Mouse (Mus musculus) stomach, postnatal 0 days (tissue): Measurements from ENCODE around the gene Gm5142. TPM values are rescaled to one million over a fixed set of nuclear protein-coding genes. Genes with fewer than 3 reads are reported as not detected.

Experiments
- ATAC-seq: fragments of 200-750 bp; cut with Nextera tagmentation; 2 replicates; pipeline ENCODE4 v1.8.0; 2017; ENCODE audit not compliant: low FRiP score, low TSS enrichment
- DNase-seq: peaks from one replicate; pipeline ENCODE4 v3.0.0-alpha.2; 2016; ENCODE audit warnings: low spot score
- H3K27ac ChIP-seq: fragments of 300-500 bp; sonication (generic); replicated peaks from 2 replicates; pipeline ENCODE4 v1.5.1; 2014; ENCODE audit warnings: mild to moderate bottlenecking, control low read depth
- H3K27me3 ChIP-seq: fragments of 300-500 bp; sonication (generic); 2 replicates; pipeline ENCODE4 v1.6.1; 2014; ENCODE audit warnings: low read length; ENCODE audit not compliant: control insufficient read depth, insufficient read depth
- H3K36me3 ChIP-seq: fragments of 300-500 bp; sonication (generic); 2 replicates; pipeline ENCODE4 v1.6.1; 2014; ENCODE audit warnings: low read length, mixed read lengths; ENCODE audit not compliant: control insufficient read depth, insufficient read depth
- H3K4me1 ChIP-seq: fragments of 300-500 bp; sonication (generic); replicated peaks from 2 replicates; pipeline ENCODE4 v1.6.1; 2014; ENCODE audit warnings: antibody characterized with exemption; ENCODE audit not compliant: control insufficient read depth, insufficient read depth
- H3K4me2 ChIP-seq: fragments of 300-500 bp; sonication (generic); replicated peaks from 2 replicates; pipeline ENCODE4 v1.6.1; 2014; ENCODE audit warnings: low read depth, mild to moderate bottlenecking, control low read depth, moderate library complexity
- H3K4me3 ChIP-seq: fragments of 300-500 bp; sonication (generic); 2 replicates; pipeline ENCODE4 v1.5.1; 2014; ENCODE audit warnings: low read depth, low read length, control low read depth
- H3K9ac ChIP-seq: fragments of 300-500 bp; sonication (generic); 2 replicates; pipeline ENCODE4 v1.6.1; 2014; ENCODE audit warnings: mild to moderate bottlenecking, low read length, control low read depth, mixed read lengths
- H3K9me3 ChIP-seq: fragments of 300-500 bp; sonication (generic); 2 replicates; pipeline ENCODE4 v1.6.1; 2016; ENCODE audit warnings: low read length; ENCODE audit not compliant: control insufficient read depth
- CTCF ChIP-seq: IDR thresholded peaks from 2 replicates; pipeline ENCODE4 v1.5.1; 2016; ENCODE audit warnings: antibody characterized with exemption, low read depth, mild to moderate bottlenecking, moderate library complexity
- EP300 ChIP-seq: optimal IDR thresholded peaks from 2 replicates; pipeline ENCODE3; 2016; ENCODE audit warnings: antibody characterized with exemption
- WGBS: fragments of 180-500 bp; shearing (Covaris S2); extraction: QIAGEN DNeasy Blood & Tissue Kit; methylation state at CpG from one replicate; pipeline ENCODE4 v1.1.7; 2014; 5-methylcytosine and 5-hydroxymethylcytosine counted together
- polyA plus RNA-seq: library from polyadenylated mRNA; unstranded; fragments of >200 nt; fragmentation: Nextera tagmentation; extraction: Ambion mirVana; gene quantifications from 2 replicates; pipeline ENCODE4 v1.2.1, GENCODE M21; 2015

The Gm5142 gene
- polyA plus RNA-seq: not detected in 2 replicates

DNA sequence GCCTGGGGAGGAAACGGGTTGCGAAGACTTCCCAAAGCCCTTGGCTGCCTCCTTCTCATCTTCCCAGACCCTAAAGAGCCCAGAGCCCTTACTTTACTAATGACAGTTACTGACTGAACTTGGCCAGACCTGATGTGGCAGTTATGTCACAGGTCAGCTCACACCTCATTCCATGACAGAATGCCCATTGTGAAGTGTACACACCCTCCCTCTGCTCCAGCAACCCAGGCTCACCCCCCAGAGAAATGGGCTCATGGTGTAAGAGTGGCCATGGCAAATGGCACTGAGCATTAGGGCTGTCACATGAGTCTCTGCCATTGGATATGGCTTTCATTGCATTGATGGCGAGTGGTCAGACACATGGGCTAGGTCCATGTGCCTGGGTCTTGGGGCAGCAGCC, at the start of gene Gm5142:
Gm5142 (minus strand) TSS at position 101 of the 400 bp plus-strand sequence.
- no peak within 1 kb of the TSS for H3K4me3 ChIP-seq
- no peaks in the 10 kb centered on the region for H3K4me1 ChIP-seq
- DNase-seq (no peak), ATAC-seq (no peak)
- H3K27me3 ChIP-seq: no peaks in the 10 kb centered on the region
- no peak within 1 kb of the TSS for H3K9ac ChIP-seq
- H3K36me3 ChIP-seq: no peaks in the 10 kb centered on the region
- H3K9me3 ChIP-seq: no peaks in the 10 kb centered on the region
- H3K27ac ChIP-seq: no peak within 1 kb of the TSS
- TF ChIP-seq EP300: no peak
- TF ChIP-seq CTCF: no peak
- WGBS: 93% methylated on average over 3 of the region's 3 CpGs
- H3K4me2 ChIP-seq: no peak within 1 kb of the TSS

DNA sequence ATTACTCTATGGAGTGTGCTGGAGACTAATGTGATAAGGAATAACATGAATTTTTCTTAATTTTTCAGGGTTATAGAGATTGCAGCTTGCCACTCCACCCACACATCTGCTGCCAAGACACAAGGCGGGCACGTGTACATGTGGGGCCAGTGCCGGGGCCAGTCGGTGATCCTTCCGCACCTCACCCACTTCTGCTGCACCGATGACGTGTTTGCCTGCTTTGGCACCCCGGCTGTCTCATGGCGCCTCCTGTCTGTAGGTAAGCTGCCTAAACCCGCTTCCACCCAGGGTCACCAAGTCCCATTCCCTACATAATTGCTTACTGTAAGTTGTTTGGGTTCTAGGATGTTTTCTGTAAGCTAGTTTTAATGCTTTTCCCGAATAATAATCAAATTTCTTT, 47.7 kb upstream of the Gm5142 start:
- no peaks in the 10 kb centered on the region for H3K27me3 ChIP-seq
- no peak overlapping the region for H3K9ac ChIP-seq
- H3K4me3 ChIP-seq: no peak overlapping the region
- no peak for TF ChIP-seq CTCF
- no peak for TF ChIP-seq EP300
- no peak overlapping the region for H3K27ac ChIP-seq
- H3K4me1 ChIP-seq: no peaks in the 10 kb centered on the region
- WGBS: 94% methylated on average over 11 of the region's 11 CpGs
- ATAC-seq (no peak), DNase-seq (no peak)
- no peak overlapping the region for H3K4me2 ChIP-seq
- no peaks in the 10 kb centered on the region for H3K9me3 ChIP-seq
- peaks cover 23% of the 10 kb centered on the region for H3K36me3 ChIP-seq

DNA sequence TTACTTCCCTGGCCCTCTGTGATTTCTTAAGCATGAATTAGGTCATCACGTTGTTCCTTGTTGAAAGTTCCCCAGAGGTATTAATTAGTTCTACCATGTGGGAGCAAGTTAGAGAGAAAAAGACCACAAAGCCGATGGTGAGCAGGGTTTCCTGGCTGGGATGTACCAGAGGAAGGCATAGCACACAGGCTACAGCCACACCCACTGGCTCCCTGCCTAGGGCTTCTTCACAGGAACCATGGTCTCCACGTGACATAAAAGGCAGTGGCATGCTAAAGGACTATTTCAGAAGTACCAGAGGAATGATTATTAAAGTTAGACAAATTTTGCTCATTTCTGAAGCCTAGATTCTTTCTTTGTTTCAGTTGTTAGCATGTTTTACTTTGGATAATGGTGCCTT, 40.7 kb upstream of the Gm5142 start:
- ATAC-seq: no peak
- no peak overlapping the region for H3K27ac ChIP-seq
- H3K9me3 ChIP-seq: no peaks in the 10 kb centered on the region
- DNase-seq: no peak
- H3K4me1 ChIP-seq: no peaks in the 10 kb centered on the region
- 68% methylated on average over 3 of the region's 3 CpGs for WGBS
- H3K9ac ChIP-seq: no peak overlapping the region
- no peaks in the 10 kb centered on the region for H3K27me3 ChIP-seq
- TF ChIP-seq CTCF: no peak
- no peak for TF ChIP-seq EP300
- peaks cover 12% of the 10 kb centered on the region for H3K36me3 ChIP-seq
- no peak overlapping the region for H3K4me3 ChIP-seq
- no peak overlapping the region for H3K4me2 ChIP-seq

DNA sequence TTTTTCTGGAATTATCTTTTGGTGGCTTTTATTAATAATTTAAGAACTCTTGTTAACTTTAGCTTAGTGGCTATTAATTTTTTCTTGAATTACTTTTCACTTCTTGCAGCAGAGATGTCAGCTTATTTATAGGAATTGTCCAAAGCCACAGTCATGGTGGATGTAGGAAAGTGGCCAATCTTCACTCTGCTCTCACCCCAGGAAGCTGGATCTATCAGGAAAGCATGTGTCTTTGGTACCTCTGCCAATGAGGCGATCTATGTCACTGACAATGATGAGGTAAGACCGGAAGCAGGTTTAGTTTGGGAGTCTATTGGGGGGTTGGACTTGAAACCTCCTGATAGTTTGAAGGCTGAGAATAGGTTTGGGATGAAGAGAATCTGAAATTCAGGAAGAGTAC, 31.3 kb upstream of the Gm5142 start:
- no peak overlapping the region for H3K4me2 ChIP-seq
- no peak overlapping the region for H3K9ac ChIP-seq
- TF ChIP-seq EP300 (no peak), CTCF (no peak)
- H3K36me3 ChIP-seq: peaks cover 3% of the 10 kb centered on the region; the same call in 1 of the 2 replicates
- no peaks in the 10 kb centered on the region for H3K4me1 ChIP-seq
- H3K27me3 ChIP-seq: no peaks in the 10 kb centered on the region
- no peaks in the 10 kb centered on the region for H3K9me3 ChIP-seq
- WGBS: 94% methylated on average over 2 of the region's 2 CpGs
- ATAC-seq (no peak), DNase-seq (no peak)
- H3K27ac ChIP-seq: no peak overlapping the region
- no peak overlapping the region for H3K4me3 ChIP-seq

DNA sequence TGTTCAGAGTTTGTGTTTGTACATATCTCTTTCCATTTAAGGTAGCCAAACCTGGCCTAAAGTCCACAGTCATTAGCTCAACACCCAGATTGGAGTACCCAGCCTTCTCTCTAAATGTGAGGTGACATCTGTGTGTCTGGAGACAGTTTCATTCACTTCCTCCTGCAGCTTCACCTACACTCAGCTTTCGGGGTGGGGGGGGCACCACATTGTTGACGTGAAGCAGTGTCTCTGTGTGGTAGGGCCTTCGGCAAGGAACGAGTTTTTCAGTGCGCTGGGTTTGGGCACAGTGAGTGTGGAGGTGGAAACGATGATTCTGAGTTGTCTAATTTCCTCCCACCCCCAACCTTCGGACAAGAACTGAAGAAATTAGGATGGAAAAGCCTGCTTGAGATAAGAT, 30.5 kb upstream of the Gm5142 start:
- no peak overlapping the region for H3K4me3 ChIP-seq
- H3K9ac ChIP-seq: no peak overlapping the region
- H3K4me1 ChIP-seq: no peaks in the 10 kb centered on the region
- 85% methylated on average over 7 of the region's 7 CpGs for WGBS
- DNase-seq (no peak), ATAC-seq (no peak)
- no peaks in the 10 kb centered on the region for H3K27me3 ChIP-seq
- TF ChIP-seq CTCF: no peak
- TF ChIP-seq EP300: no peak
- H3K36me3 ChIP-seq: peaks cover 3% of the 10 kb centered on the region; the same call in 1 of the 2 replicates
- no peaks in the 10 kb centered on the region for H3K9me3 ChIP-seq
- H3K4me2 ChIP-seq: no peak overlapping the region
- no peak overlapping the region for H3K27ac ChIP-seq

DNA sequence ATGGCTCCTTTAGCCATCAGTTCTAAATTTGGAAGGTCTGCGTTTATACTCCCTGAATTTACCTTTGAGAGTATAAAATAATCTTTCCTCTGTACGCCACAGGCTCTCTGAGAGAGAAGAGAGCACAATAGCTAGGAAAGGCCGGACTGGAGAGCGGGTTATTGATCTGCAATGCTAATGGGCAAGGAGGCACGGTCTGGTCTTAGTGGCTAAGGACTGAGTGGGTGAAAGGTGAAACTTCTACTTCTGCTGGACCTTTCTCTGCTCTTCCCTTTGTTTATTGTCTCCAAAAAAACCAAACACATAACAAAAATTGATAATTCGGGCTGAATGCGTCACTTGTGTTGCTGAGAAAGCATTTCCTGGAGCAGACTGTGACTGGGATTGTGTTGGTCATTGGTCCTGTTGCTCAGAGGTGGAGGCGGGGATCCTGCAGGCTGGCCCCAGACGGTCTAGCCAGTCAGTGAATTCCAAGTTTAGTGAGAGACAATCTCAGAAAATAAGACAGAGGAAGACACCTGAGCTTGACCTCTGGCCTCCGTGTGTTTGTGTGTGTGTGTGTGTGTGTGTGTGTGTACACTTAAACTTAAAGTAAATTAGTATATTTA, 27.5 kb upstream of the Gm5142 start:
- Histone ChIP-seq H3K4me3 (no peak overlapping the region), H3K9ac (no peak overlapping the region), H3K9me3 (no peaks in the 10 kb centered on the region), H3K36me3 (peaks cover 3% of the 10 kb centered on the region; the same call in 1 of the 2 replicates), H3K27me3 (no peaks in the 10 kb centered on the region), H3K4me2 (no peak overlapping the region), H3K27ac (no peak overlapping the region), H3K4me1 (no peaks in the 10 kb centered on the region)
- WGBS: 64% methylated on average over 10 of the region's 10 CpGs
- DNase-seq: no peak
- TF ChIP-seq CTCF (no peak), EP300 (no peak)
- ATAC-seq: no peak
